Mouse (Mus musculus) brain, embryonic 14.5 days (tissue): ENCODE measurements at regions not wholly inside any gene's neighbourhood (a gene's known extent, or its start where the extent isn't known, plus 50 kb on each side); places are given as distances from the start of the nearest gene placed in this dataset.

ENCODE experiments used
- CTCF ChIP-seq: fragments of 200-500 bp; IDR thresholded peaks from 2 replicates; pipeline ENCODE4 v1.5.1; 2012; ENCODE audit warnings: inconsistent platforms, mild to moderate bottlenecking, moderate library complexity, borderline replicate concordance; ENCODE audit not compliant: insufficient read depth, insufficient read length; ENCODE audit errors: extremely low read depth
- POLR2A ChIP-seq: fragments of 200-500 bp; IDR thresholded peaks from 2 replicates; pipeline ENCODE4 v1.6.1; 2012; ENCODE audit warnings: mild to moderate bottlenecking, inconsistent platforms, borderline replicate concordance; ENCODE audit not compliant: poor library complexity, insufficient read depth, insufficient read length, severe bottlenecking; ENCODE audit errors: extremely low read depth

DNA sequence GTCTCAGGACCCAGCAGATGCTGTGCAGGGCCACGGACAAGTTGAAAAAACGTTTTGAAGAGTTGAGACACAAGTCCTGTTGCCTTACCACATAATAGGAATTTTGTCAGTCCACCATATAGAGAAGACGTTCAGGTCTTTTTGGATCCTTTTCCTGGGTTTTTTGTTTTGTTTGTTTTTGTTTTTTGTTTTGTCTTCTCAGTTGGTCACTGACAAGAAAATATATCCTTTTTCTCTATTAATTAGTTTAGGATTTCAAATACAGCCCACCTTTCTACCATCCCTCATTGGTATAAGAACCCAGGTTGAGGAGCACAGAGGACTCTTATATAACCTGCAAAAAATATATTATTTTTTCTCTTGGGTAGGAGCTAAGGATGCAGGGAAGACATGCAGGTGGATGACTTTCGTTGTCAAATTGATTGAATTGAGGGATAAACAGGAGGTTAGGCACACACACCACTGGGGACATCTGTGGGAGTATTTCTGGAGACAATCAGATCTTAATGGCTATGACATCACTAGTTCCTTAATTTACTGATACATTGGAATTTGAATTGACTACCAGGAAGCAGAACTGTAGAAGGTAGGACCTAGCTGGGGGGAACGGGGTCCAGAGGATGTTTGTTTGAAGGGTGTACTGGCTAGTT is 101.7 kb upstream of the Cpsf6 start:
- TF ChIP-seq CTCF (no peak), POLR2A (no peak)
